Mouse (Mus musculus) intestine, embryonic 15.5 days (tissue): ENCODE data around the gene Itgam. TPM values are rescaled to one million over a fixed set of nuclear protein-coding genes. Genes with fewer than 3 reads are reported as not detected.
A peak's percentile ranks its signal among the peaks of the same experiment; 100 is the strongest.

ENCODE experiments used
- ATAC-seq: fragments of 200-750 bp; cut with Nextera tagmentation; 2 replicates; pipeline ENCODE4 v1.8.0; 2017; ENCODE audit warnings: moderate TSS enrichment, moderate library complexity
- H3K27ac ChIP-seq: fragments of 300-500 bp; sonication (generic); 2 replicates; pipeline ENCODE4 v1.5.1; 2015; ENCODE audit warnings: mild to moderate bottlenecking, inconsistent platforms
- H3K27me3 ChIP-seq: fragments of 300-500 bp; sonication (generic); replicated peaks from 2 replicates; pipeline ENCODE4 v1.6.1; 2015; ENCODE audit warnings: inconsistent platforms
- H3K36me3 ChIP-seq: fragments of 300-500 bp; sonication (generic); 2 replicates; pipeline ENCODE4 v1.6.1; 2015; ENCODE audit warnings: inconsistent platforms
- H3K4me1 ChIP-seq: fragments of 300-500 bp; sonication (generic); replicated peaks from 2 replicates; pipeline ENCODE4 v1.6.1; 2015; ENCODE audit warnings: inconsistent platforms
- H3K4me2 ChIP-seq: fragments of 300-500 bp; sonication (generic); replicated peaks from 2 replicates; pipeline ENCODE4 v1.6.1; 2015; ENCODE audit warnings: mild to moderate bottlenecking, inconsistent platforms
- H3K4me3 ChIP-seq: fragments of 300-500 bp; sonication (generic); replicated peaks from 2 replicates; pipeline ENCODE4 v1.5.1; 2015; ENCODE audit warnings: inconsistent platforms
- H3K9ac ChIP-seq: fragments of 300-500 bp; sonication (generic); 2 replicates; pipeline ENCODE4 v1.6.1; 2015; ENCODE audit warnings: inconsistent platforms
- H3K9me3 ChIP-seq: fragments of 300-500 bp; sonication (generic); 2 replicates; pipeline ENCODE4 v1.6.1; 2016; ENCODE audit warnings: inconsistent platforms
- WGBS: fragments of 180-500 bp; shearing (Covaris S2); methylation state at CpG from one replicate; pipeline ENCODE4 v1.1.7; 2015; 5-methylcytosine and 5-hydroxymethylcytosine counted together
- polyA plus RNA-seq: library from polyadenylated mRNA; unstranded; fragments of >200 nt; fragmentation: Nextera tagmentation; extraction: Ambion mirVana; gene quantifications from 2 replicates; pipeline ENCODE4 v1.2.1, GENCODE M21; 2015

Gene Itgam
- polyA plus RNA-seq, 1 experiment from 2014 or later, result 2.1 TPM

DNA sequence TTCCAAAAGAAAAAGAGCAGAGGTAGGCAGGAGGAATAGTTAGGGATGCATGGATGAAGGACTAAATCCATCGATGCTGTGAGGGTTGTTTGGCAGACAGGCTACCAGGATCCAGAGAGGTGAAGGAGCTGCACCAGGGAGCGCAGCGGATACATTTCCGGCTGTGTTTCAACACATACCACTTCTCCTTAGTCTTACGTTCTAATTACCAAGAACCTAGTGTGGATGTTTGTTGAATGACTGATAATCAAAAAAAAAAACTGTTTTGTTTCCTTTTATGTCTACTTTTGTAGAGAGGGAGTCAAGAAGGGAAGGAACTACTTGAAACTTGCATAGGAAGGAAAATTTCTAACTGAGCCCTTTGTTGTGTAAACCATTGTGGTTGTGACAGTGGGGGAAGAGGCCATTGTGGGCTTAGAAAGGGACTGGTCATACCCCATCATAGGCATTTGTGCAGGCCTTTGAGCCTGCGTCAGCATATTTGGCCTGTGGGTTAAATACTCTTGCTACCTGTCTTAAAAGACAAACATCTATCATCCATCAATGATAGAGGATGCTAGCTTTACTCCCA, 856 bp downstream of the Itgam start:
- WGBS, result 81% methylated on average over 6 of the region's 6 CpGs

DNA sequence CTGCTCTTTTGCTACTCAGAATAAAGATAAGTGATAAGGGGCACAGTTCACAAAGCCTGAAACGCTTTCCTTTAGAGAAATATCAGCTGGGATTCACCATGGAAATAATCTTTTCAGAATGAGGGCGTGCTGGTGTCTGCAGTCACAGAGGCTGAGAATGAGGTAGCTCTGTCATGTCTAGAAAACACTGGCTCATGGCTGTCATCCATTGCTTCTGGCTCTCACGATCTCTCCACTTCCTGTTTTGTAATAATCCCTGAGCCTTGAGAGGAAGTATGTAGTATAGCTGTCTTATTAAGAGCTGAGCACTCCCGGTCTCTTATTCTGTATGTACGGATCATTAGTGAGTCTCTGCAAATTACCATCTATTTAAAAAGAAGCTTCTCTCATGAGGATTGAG, 3.1 kb downstream of the Itgam start:
- H3K4me3 ChIP-seq, result no peak overlapping the region
- H3K27me3 ChIP-seq, result no peaks in the 10 kb centered on the region
- no peak overlapping the region for H3K9ac ChIP-seq
- no peak overlapping the region for H3K4me2 ChIP-seq
- no peak for ATAC-seq
- no peaks in the 10 kb centered on the region for H3K9me3 ChIP-seq
- no peak overlapping the region for H3K27ac ChIP-seq
- no peaks in the 10 kb centered on the region for H3K36me3 ChIP-seq
- WGBS, result 76% methylated on average over 5 of the region's 5 CpGs
- H3K4me1 ChIP-seq, result 0 out of 2 replicates have a peak, but pooled peaks cover 3% of the 10 kb centered on the region

More for the DNA sequence above, 856 bp downstream of the Itgam start:
- no peaks in the 10 kb centered on the region for H3K4me1 ChIP-seq
- no peaks in the 10 kb centered on the region for H3K36me3 ChIP-seq
- H3K9me3 ChIP-seq, result no peaks in the 10 kb centered on the region
- H3K9ac ChIP-seq, result no peak overlapping the region
- no peak for ATAC-seq
- H3K4me3 ChIP-seq, result no peak overlapping the region
- no peak overlapping the region for H3K27ac ChIP-seq
- H3K4me2 ChIP-seq, result no peak overlapping the region
- H3K27me3 ChIP-seq, result no peaks in the 10 kb centered on the region

DNA sequence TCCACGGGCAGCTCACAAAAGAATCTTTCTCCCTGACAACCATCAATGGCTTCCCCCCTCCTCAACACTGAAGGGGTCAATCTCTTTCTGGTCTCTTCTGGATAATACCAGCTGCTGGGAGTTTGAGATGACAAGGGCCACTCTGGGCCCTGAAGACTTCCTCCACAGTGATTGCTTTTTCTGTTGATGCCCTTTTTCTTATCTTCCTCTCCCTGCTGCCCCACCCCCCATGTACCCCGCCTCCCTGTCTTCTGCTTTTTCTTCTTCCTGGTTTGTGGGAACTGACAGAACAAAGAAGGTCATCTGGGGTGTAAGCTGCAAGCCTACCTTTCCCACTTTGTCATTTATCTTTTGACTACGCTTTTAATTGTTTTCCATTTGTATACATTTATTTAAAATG, 5.4 kb downstream of the Itgam start:
- no peak overlapping the region for H3K4me2 ChIP-seq
- ATAC-seq, result no peak
- H3K27ac ChIP-seq, result no peak overlapping the region
- no peak overlapping the region for H3K9ac ChIP-seq
- H3K9me3 ChIP-seq, result no peaks in the 10 kb centered on the region
- no peak overlapping the region for H3K4me3 ChIP-seq
- H3K36me3 ChIP-seq, result no peaks in the 10 kb centered on the region
- 48% methylated on average over 3 of the region's 3 CpGs for WGBS
- 0 out of 2 replicates have a peak, but pooled peaks cover 3% of the 10 kb centered on the region for H3K4me1 ChIP-seq
- H3K27me3 ChIP-seq, result no peaks in the 10 kb centered on the region

DNA sequence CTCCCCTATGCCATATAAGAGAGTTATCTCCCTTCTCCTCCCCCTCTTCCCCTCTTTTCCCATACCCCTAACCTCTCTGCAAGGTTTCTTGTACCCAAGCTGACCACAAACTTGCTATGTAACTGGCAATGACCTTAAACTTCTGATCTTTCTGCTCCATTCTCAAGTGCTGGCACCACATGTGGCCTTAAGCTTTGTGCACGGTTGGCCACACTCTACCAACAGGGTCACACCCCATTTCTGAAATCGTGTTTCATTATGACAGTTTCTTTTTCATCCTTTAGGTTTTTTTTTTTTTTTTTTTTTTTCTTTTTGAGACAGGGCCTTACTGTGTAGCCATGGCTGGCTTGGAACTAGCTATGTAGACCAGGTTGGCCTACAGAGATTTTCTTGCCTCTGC, 7.4 kb downstream of the Itgam start:
- Histone ChIP-seq H3K4me3 (no peak overlapping the region), H3K27ac (no peak overlapping the region), H3K27me3 (no peaks in the 10 kb centered on the region), H3K4me2 (no peak overlapping the region), H3K9ac (no peak overlapping the region), H3K4me1 (0 out of 2 replicates have a peak, but pooled peaks cover 3% of the 10 kb centered on the region), H3K9me3 (no peaks in the 10 kb centered on the region), H3K36me3 (no peaks in the 10 kb centered on the region)
- ATAC-seq, result no peak
- WGBS, result 66% methylated on average over 2 of the region's 2 CpGs

DNA sequence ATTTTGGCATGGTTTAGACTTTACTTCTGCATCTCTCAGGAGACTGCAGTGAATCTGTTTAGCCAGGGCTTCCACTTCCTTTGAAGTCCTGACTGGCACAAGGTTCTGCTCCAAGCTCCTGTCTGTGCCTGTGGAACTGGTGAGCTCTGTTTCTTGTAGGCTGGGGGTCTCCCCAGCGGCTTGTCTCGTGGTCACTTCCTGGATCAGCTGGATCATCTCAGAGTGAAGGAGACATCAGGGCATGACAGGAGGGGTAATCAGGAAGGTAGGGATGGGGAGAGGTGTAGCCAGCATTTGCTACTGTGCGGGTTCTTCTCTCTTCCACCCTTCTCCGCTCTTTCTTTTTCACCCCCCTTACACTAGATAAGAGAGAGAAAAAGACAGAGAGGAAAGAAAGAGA, 9.4 kb downstream of the Itgam start:
- no peak for ATAC-seq
- no peak overlapping the region for H3K4me2 ChIP-seq
- H3K4me3 ChIP-seq, result no peak overlapping the region
- no peaks in the 10 kb centered on the region for H3K27me3 ChIP-seq
- 63% methylated on average over 4 of the region's 4 CpGs for WGBS
- no peak overlapping the region for H3K27ac ChIP-seq
- no peak overlapping the region for H3K9ac ChIP-seq
- no peaks in the 10 kb centered on the region for H3K9me3 ChIP-seq
- 0 out of 2 replicates have a peak, but pooled peaks cover 3% of the 10 kb centered on the region for H3K4me1 ChIP-seq
- no peaks in the 10 kb centered on the region for H3K36me3 ChIP-seq

DNA sequence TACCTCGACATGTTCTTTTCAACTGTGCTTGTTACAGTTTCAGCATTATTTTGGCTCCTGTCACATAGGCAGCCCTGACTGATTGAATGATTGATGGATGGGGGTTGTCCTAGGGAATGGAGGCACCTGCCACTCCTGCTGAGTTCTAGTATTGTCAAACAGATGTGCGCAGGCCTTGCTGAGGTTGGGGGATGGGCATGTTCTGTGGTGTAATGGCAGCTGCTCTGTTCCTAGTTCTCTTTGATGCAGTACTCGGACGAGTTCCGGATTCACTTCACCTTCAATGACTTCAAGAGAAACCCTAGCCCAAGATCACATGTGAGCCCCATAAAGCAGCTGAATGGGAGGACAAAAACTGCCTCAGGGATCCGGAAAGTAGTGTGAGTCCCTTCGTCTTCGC, 17.6 kb downstream of the Itgam start:
- H3K9ac ChIP-seq, result no peak overlapping the region
- H3K27ac ChIP-seq, result no peak overlapping the region
- H3K4me3 ChIP-seq, result no peak overlapping the region
- 87% methylated on average over 8 of the region's 8 CpGs for WGBS
- no peaks in the 10 kb centered on the region for H3K9me3 ChIP-seq
- H3K27me3 ChIP-seq, result no peaks in the 10 kb centered on the region
- no peaks in the 10 kb centered on the region for H3K36me3 ChIP-seq
- no peak for ATAC-seq
- H3K4me2 ChIP-seq, result no peak overlapping the region
- no peaks in the 10 kb centered on the region for H3K4me1 ChIP-seq

DNA sequence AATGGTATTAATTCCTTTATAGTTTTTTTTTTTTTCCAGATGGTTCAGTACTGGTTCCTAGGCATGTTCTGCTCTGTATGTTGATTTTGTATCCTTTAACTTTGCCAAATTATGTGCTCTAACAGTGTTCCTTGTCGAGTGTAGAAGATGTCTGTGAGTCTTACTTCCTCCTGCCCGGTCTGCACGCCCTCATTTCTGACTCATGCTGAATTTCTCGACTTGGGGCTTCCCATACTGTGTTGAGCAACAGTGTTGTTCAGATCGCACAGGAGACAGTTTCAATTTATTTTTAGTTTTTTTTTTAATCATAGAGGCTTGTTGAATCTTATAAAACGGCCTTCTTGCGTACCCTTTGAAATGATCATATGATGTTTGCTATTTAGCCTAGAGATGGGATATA, 26.7 kb downstream of the Itgam start:
- no peak overlapping the region for H3K9ac ChIP-seq
- no peak overlapping the region for H3K4me3 ChIP-seq
- H3K4me2 ChIP-seq, result no peak overlapping the region
- no peaks in the 10 kb centered on the region for H3K4me1 ChIP-seq
- no peak for ATAC-seq
- WGBS, result 69% methylated on average over 7 of the region's 7 CpGs
- H3K9me3 ChIP-seq, result no peaks in the 10 kb centered on the region
- H3K36me3 ChIP-seq, result no peaks in the 10 kb centered on the region
- no peak overlapping the region for H3K27ac ChIP-seq
- no peaks in the 10 kb centered on the region for H3K27me3 ChIP-seq

DNA sequence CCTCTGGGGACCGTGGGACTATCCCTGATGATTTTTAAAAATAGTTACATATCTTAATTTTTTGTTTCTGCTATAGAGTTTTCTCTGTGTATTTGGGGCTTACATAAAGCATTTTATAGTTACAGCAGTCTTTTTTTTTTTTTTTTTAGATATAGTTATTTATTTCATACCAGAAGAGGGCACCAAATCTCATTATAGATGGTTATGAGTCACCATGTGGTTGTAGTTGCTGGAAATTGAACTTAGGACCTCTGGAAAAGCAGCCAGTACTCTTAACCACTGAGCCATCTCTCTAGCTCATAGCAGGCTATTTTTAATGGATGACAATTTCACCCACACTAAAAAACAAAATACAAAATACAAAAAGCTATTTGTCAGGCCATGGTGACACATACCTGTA, 35.7 kb downstream of the Itgam start:
- Histone ChIP-seq H3K9me3 (no peaks in the 10 kb centered on the region), H3K4me3 (no peak overlapping the region), H3K36me3 (no peaks in the 10 kb centered on the region), H3K27ac (no peak overlapping the region), H3K4me2 (no peak overlapping the region), H3K27me3 (no peaks in the 10 kb centered on the region), H3K9ac (no peak overlapping the region), H3K4me1 (no peaks in the 10 kb centered on the region)
- WGBS, result 84% methylated on average over 1 of the region's 1 CpGs
- 0 out of 2 replicates have a peak, but pooled peaks have one; percentile 55 for ATAC-seq

DNA sequence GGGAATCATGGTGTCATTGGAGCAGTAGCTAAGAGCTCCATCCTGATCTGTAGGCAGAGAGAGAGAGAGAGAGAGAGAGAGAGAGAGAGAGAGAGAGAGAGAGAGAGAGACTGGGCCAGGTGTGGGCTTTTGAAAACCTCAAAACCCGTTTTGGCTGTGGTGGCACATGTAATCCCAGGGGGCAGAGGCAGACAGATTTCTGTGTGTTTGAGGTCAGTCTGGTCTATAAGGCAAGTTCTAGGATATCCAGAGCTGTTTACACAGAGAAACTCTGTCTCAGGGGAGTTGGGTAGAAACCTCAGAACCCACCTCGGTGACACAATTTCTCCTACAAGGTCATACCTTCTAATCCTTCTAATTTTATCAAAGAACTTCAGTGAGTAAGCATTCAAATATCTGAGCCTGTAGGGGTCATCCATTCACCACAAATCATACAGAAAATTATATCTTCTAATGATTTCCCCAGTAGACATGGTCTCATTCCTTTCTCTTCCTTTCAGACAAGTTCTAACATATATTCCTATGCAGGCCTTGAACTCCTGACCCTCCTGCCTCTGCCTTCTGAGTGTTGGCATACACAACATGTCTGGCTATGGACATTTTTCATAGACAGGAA, 38.4 kb downstream of the Itgam start:
- no peak for ATAC-seq

DNA sequence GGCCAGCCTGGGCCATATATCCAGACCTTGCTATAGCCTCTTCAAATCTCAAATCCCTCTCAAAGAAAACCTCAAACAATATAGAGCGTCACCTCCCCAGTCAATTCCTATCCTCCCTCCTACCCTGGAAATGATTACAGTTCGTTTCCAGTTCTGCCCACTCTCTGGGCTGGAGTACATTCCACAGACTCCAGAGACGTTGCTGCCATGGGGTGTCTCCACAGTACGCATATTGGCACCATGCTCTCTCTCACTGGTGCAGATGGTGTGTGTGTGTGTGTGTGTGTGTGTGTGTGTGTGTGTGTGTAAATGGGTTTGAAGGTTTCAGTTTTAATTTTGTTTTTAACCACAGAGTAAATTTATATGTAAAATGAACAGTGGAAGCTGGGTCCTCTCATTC, 42.8 kb downstream of the Itgam start:
- 51% methylated on average over 4 of the region's 4 CpGs for WGBS
- no peaks in the 10 kb centered on the region for H3K9me3 ChIP-seq
- no peak for ATAC-seq

More for the DNA sequence above, 38.4 kb downstream of the Itgam start:
- Histone ChIP-seq H3K4me1 (no peaks in the 10 kb centered on the region), H3K9ac (no peak overlapping the region), H3K4me3 (no peak overlapping the region), H3K27ac (no peak overlapping the region), H3K27me3 (no peaks in the 10 kb centered on the region), H3K36me3 (no peaks in the 10 kb centered on the region), H3K4me2 (no peak overlapping the region), H3K9me3 (no peaks in the 10 kb centered on the region)
- 86% methylated on average over 2 of the region's 2 CpGs for WGBS

DNA sequence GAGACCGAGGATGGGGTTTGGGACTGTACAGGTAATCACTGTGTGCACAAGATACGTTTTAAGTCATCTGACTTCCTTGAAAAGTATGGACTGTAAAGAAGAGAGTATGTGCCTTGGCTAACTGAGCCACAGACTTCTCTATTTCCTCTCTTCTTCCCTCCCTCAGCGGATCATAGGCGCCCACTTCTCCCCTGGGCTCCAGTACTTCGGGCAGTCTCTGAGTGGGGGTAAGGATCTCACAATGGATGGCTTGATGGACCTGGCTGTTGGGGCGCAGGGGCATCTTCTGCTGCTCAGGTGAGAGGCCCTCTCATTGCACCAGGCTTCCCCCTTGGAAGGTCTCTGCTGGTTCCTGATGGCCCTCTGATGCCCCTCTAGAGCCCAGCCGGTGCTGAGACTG, 45.0 kb downstream of the Itgam start:
- Histone ChIP-seq H3K9me3 (no peaks in the 10 kb centered on the region), H3K36me3 (no peaks in the 10 kb centered on the region), H3K4me1 (no peaks in the 10 kb centered on the region), H3K27ac (no peak overlapping the region), H3K4me2 (no peak overlapping the region), H3K4me3 (no peak overlapping the region), H3K9ac (no peak overlapping the region), H3K27me3 (no peaks in the 10 kb centered on the region)
- WGBS, result 92% methylated on average over 7 of the region's 7 CpGs
- ATAC-seq, result no peak

More for the DNA sequence above, 42.8 kb downstream of the Itgam start:
- Histone ChIP-seq H3K27ac (no peak overlapping the region), H3K4me3 (no peak overlapping the region), H3K9ac (no peak overlapping the region), H3K4me1 (no peaks in the 10 kb centered on the region), H3K27me3 (no peaks in the 10 kb centered on the region), H3K36me3 (no peaks in the 10 kb centered on the region), H3K4me2 (no peak overlapping the region)

DNA sequence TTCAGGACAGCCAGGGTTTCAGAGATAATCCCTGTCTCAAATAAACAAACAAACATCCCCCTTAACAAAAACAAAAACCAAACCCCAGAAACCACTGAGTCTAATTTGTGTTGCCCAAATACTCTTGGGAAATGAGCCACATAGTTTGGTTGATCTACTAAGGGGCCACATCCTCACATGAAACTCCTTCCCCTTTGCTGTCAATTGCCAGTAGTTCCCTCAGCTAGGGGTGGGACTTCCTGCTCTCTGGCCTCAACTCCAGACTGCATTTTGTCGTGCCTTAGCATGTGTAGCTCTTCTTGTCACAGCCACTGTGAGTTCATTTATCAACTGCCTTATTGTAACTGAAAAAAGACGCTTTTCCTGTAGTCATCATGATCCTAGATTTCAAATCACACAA, 47.9 kb downstream of the Itgam start:
- 48% methylated on average over 2 of the region's 2 CpGs for WGBS
- ATAC-seq, result no peak
- no peak overlapping the region for H3K9ac ChIP-seq
- H3K4me2 ChIP-seq, result no peak overlapping the region
- H3K4me1 ChIP-seq, result no peaks in the 10 kb centered on the region
- no peak overlapping the region for H3K4me3 ChIP-seq
- no peak overlapping the region for H3K27ac ChIP-seq
- no peaks in the 10 kb centered on the region for H3K36me3 ChIP-seq
- no peaks in the 10 kb centered on the region for H3K27me3 ChIP-seq
- no peaks in the 10 kb centered on the region for H3K9me3 ChIP-seq

DNA sequence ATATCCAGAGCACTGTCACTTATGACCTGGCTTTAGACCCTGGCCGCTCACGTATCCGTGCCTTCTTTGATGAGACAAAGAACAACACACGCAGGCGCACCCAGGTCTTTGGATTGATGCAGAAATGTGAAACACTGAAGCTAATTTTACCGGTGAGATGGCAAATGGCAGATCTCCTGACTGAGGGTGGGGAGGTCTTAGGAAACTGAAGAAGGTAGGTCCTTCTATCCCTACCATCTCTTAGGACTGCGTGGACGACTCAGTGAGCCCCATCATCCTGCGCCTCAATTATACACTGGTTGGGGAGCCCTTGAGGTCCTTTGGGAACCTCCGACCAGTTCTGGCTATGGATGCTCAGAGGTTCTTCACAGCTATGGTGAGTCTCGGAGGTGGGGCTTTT, 49.7 kb downstream of the Itgam start:
- no peaks in the 10 kb centered on the region for H3K27me3 ChIP-seq
- H3K9me3 ChIP-seq, result no peaks in the 10 kb centered on the region
- no peaks in the 10 kb centered on the region for H3K36me3 ChIP-seq
- no peaks in the 10 kb centered on the region for H3K4me1 ChIP-seq
- no peak overlapping the region for H3K4me3 ChIP-seq
- no peak overlapping the region for H3K27ac ChIP-seq
- no peak for ATAC-seq
- no peak overlapping the region for H3K4me2 ChIP-seq
- WGBS, result 87% methylated on average over 11 of the region's 11 CpGs
- no peak overlapping the region for H3K9ac ChIP-seq
